Mouse (Mus musculus): ENCODE measurements around the gene Opa1.

- TF ChIP-seq CTCF (IDR thresholded peaks at IDR 0.05; ENCODE audit: borderline replicate concordance, control insufficient read depth, extremely low read depth, insufficient read depth, low read length, poor library complexity) (no peak), POLR2A (IDR thresholded peaks at IDR 0.05; ENCODE audit: control insufficient read depth, extremely low read depth, insufficient read depth, low read length, poor library complexity) (no peak)
Observed at GRCm38 (mm10) chr16:29535866-29536265, 43.3 kb upstream of the Opa1 start.
